In genomic region chr7:128237927-128238778, GRCm38 (mm10) we compare ENCODE assay signal across 8 mouse cellular contexts. TPM values are rescaled to one million over a fixed set of nuclear protein-coding genes. Genes with fewer than 3 reads are reported as not detected.
A peak's percentile ranks its signal among the peaks of the same experiment; 100 is the strongest.
DNase-seq lines count a peak whose midpoint lies in the region; ATAC-seq and TF ChIP-seq lines count a peak whose summit lies in the region.

Gene 9130023H24Rik (minus strand): TSS chr7:128238031.

- H3K36me3 ChIP-seq in heart, embryonic 12.5 days: peaks cover 47% of the 10 kb centered on the region
- H3K36me3 ChIP-seq in kidney, postnatal 0 days (ENCODE audit: insufficient read depth, low read length): peaks cover 24% of the 10 kb centered on the region
- H3K36me3 ChIP-seq in liver, embryonic 11.5 days (ENCODE audit: control insufficient read depth, insufficient read depth, low read length): peaks cover 28% of the 10 kb centered on the region
- H3K36me3 ChIP-seq in stomach, embryonic 14.5 days (ENCODE audit: control insufficient read depth, insufficient read depth, low read length): peaks cover 24% of the 10 kb centered on the region

- H3K4me1 ChIP-seq in heart, embryonic 12.5 days (replicated peaks): peaks cover 16% of the 10 kb centered on the region
- H3K4me1 ChIP-seq in kidney, postnatal 0 days (replicated peaks; ENCODE audit: insufficient read depth, low read length): peaks cover 4% of the 10 kb centered on the region; the same call in 1 of the 2 replicates
- peaks cover 11% of the 10 kb centered on the region; the same call in 1 of the 2 replicates for H3K4me1 ChIP-seq in liver, embryonic 11.5 days (replicated peaks; ENCODE audit: control insufficient read depth, insufficient read depth, low read length)
- peaks cover 11% of the 10 kb centered on the region; the same call in 1 of the 2 replicates for H3K4me1 ChIP-seq in stomach, embryonic 14.5 days (ENCODE audit: control insufficient read depth, insufficient read depth, low read length)

- H3K9me3 ChIP-seq in heart, embryonic 12.5 days (replicated peaks): no peaks in the 10 kb centered on the region
- no peaks in the 10 kb centered on the region for H3K9me3 ChIP-seq in kidney, postnatal 0 days (replicated peaks; ENCODE audit: low read length)
- no peaks in the 10 kb centered on the region for H3K9me3 ChIP-seq in liver, embryonic 11.5 days (ENCODE audit: control insufficient read depth, low read length)
- H3K9me3 ChIP-seq in stomach, embryonic 14.5 days (ENCODE audit: control insufficient read depth, low read depth, low read length): no peaks in the 10 kb centered on the region

- under 1% methylated on average over 72 of the region's 72 CpGs for whole genome bisulfite sequencing in heart, embryonic 12.5 days
- under 1% methylated on average over 71 of the region's 72 CpGs for WGBS in kidney, postnatal 0 days
- under 1% methylated on average over 69 of the region's 72 CpGs for WGBS in liver, embryonic 11.5 days
- WGBS in stomach, embryonic 14.5 days: under 1% methylated on average over 72 of the region's 72 CpGs

- peak; percentile 79 for ATAC-seq in erythroid progenitor cell, adult 5-6 weeks (replicated peaks; ENCODE audit: low FRiP score, poor library complexity, severe bottlenecking)
- ATAC-seq in heart, embryonic 12.5 days (ENCODE audit: insufficient number of reproducible peaks, low FRiP score): peak; percentile 91
- ATAC-seq in kidney, postnatal 0 days (replicated peaks; ENCODE audit: low FRiP score, low read depth): peak; percentile 86
- peak; percentile 88 for ATAC-seq in liver, embryonic 11.5 days (replicated peaks; ENCODE audit: low FRiP score)
- ATAC-seq in stomach, embryonic 14.5 days (ENCODE audit: insufficient number of reproducible peaks, insufficient read depth, low FRiP score, low read depth): peak; percentile 91

- H3K27ac ChIP-seq in heart, embryonic 12.5 days (ENCODE audit: poor library complexity, severe bottlenecking): peak within 1 kb of the TSS; percentile 97
- peak within 1 kb of the TSS; percentile 98 for H3K27ac ChIP-seq in kidney, postnatal 0 days
- H3K27ac ChIP-seq in liver, embryonic 11.5 days (ENCODE audit: low read depth, low read length): peak within 1 kb of the TSS; percentile 100
- peak within 1 kb of the TSS; percentile 96 for H3K27ac ChIP-seq in stomach, embryonic 14.5 days (ENCODE audit: low read length)

- TF ChIP-seq CTCF in kidney, postnatal 0 days (IDR thresholded peaks at IDR 0.05; ENCODE audit: low read depth): peak; percentile 28; the same call in 1 of the 2 replicates

- DNase-seq in CD4-positive helper T cell, adult 2 months (ENCODE audit: low read depth, low spot score): peak; percentile 100
- DNase-seq in brain, embryonic 18.5 days (ENCODE audit: low read depth, low spot score): peak; percentile 95
- DNase-seq in kidney, postnatal 0 days (ENCODE audit: low spot score): peak; percentile 100
- peak; percentile 99 for DNase-seq in liver, embryonic 11.5 days (ENCODE audit: low spot score)
- peak; percentile 100 for DNase-seq in naive thymus-derived CD4-positive, alpha-beta T cell, adult 2 months (ENCODE audit: low read depth)

- H3K4me3 ChIP-seq in heart, embryonic 12.5 days: peak within 1 kb of the TSS; percentile 78
- peak within 1 kb of the TSS; percentile 61 for H3K4me3 ChIP-seq in kidney, postnatal 0 days (replicated peaks; ENCODE audit: low read depth, low read length)
- H3K4me3 ChIP-seq in liver, embryonic 11.5 days (ENCODE audit: low read depth, low read length): peak within 1 kb of the TSS; percentile 82
- peak within 1 kb of the TSS; percentile 77 for H3K4me3 ChIP-seq in stomach, embryonic 14.5 days (ENCODE audit: low read depth, low read length)

- no peaks in the 10 kb centered on the region for H3K27me3 ChIP-seq in heart, embryonic 12.5 days (replicated peaks)
- no peaks in the 10 kb centered on the region for H3K27me3 ChIP-seq in kidney, postnatal 0 days (ENCODE audit: insufficient read depth, low read length)
- H3K27me3 ChIP-seq in liver, embryonic 11.5 days (replicated peaks; ENCODE audit: control insufficient read depth, insufficient read depth, low read length): no peaks in the 10 kb centered on the region
- no peaks in the 10 kb centered on the region for H3K27me3 ChIP-seq in stomach, embryonic 14.5 days (ENCODE audit: control insufficient read depth, insufficient read depth, low read length)

- peak within 1 kb of the TSS; percentile 78 for H3K4me2 ChIP-seq in heart, embryonic 12.5 days
- peak within 1 kb of the TSS; percentile 71 for H3K4me2 ChIP-seq in kidney, postnatal 0 days (ENCODE audit: low read length)
- H3K4me2 ChIP-seq in liver, embryonic 11.5 days: peak within 1 kb of the TSS; percentile 87
- H3K4me2 ChIP-seq in stomach, embryonic 14.5 days (replicated peaks; ENCODE audit: low read depth, low read length): peak within 1 kb of the TSS; percentile 64

- peak within 1 kb of the TSS; percentile 85 for H3K9ac ChIP-seq in heart, embryonic 12.5 days
- H3K9ac ChIP-seq in kidney, postnatal 0 days (ENCODE audit: low read depth, low read length): peak within 1 kb of the TSS; percentile 90
- H3K9ac ChIP-seq in liver, embryonic 11.5 days (ENCODE audit: low read depth, low read length): peak within 1 kb of the TSS; percentile 91
- H3K9ac ChIP-seq in stomach, embryonic 14.5 days (replicated peaks; ENCODE audit: low read depth, low read length): peak within 1 kb of the TSS; percentile 74

RNA-seq across cellular contexts. Expression of gene 9130023H24Rik, which starts in this region (rescaled TPM):
- total RNA-seq in erythroid progenitor cell, adult 5-6 weeks (2015; ENCODE audit: low replicate concordance): 3.6 and 5.9 TPM in 2 replicates
- 2.6 and 2.8 TPM in 2 replicates for total RNA-seq in erythroid progenitor cell, adult 5-6 weeks (2017; ENCODE audit: low replicate concordance)
- 7.1 and 7.5 TPM in 2 replicates for polyA plus RNA-seq in heart, embryonic 12.5 days (2016; fragmentation: Nextera tagmentation; extraction: Ambion mirVana)
- polyA plus RNA-seq in kidney, postnatal 0 days (2015; fragmentation: Nextera tagmentation; extraction: Ambion mirVana): 6.7 and 8.3 TPM in 2 replicates
- polyA plus RNA-seq in liver, embryonic 11.5 days (2014; fragmentation: Nextera tagmentation; extraction: Ambion mirVana): 3.8 and 4.5 TPM in 2 replicates
- 9.7 and 9.9 TPM in 2 replicates for polyA plus RNA-seq in stomach, embryonic 14.5 days (2014; fragmentation: Nextera tagmentation; extraction: Ambion mirVana)

Comparison
In these comparisons a context has a peak if more than half of its experiments do, and no peak if none do; other contexts are left out.
1. Peak in every context shown above with its lines: DNase-seq, ATAC-seq, H3K4me3 ChIP-seq and H3K27ac ChIP-seq.